Mouse (Mus musculus) c-Kit-positive CD71-positive TER-119-negative erythroid progenitor cells, embryonic 14.5 days (primary cell): Measurements from ENCODE around the gene Cercam.
"Not testable (repeated sequence)": the region's sequence is repeated elsewhere in the genome, so short reads cannot be mapped to it uniquely, and the experiment has no call there.

ENCODE experiments used
- DNase-seq: peaks from one replicate; pipeline ENCODE4 v3.0.0-alpha.2; 2013; ENCODE audit warnings: low read depth

Gene Cercam

DNA sequence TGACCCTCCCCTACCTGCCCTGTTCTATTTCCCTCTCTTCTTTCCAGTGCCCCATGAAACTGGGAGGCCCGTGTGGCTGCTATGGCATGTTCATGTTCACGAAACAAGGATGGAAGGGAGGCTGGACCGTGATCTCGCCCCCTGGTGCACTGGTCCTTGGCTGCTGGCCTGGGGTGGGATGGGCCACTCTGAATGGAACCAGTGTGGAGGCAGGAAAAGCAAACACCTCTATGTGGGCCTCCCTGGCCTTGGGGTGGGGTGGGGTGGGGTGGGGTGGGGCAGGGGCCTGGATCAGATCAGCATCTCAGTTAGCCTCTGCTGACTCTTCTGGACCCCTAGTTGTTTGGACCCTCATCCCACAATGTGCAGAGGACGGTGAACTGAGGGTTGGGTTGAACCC, 15.2 kb upstream of the Cercam start:
- DNase-seq, result no peak

DNA sequence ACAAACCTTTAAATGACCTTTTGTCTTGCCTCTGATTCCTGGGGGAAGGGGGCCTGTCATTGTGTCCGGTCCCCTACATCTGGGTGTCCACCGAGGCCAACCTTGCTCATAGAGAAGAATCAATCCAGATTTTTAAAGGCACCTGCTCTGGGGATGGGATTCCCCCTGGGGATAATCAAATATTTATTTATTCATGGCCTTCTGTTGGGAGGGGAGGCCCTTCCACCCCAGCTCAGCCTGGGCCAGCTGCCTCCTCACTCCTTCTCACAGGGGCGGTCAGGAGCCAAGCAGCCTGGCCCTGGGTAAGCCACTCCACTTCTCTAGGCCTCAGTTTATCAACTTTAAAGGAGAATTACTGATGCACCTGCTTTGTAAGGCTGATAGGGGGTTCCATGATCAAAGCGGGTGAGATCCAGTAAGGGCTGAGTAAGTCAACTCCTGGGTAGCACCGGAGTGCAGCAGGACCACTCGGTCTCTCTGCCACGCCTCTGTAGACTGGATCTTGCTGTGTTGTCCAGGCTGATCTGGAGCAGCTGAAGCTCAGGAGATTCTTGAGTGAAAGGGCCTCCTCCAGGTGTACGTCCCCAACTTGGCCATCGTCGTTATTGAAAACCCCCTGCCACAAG, 13.3 kb upstream of the Cercam start:
- DNase-seq, result no peak

DNA sequence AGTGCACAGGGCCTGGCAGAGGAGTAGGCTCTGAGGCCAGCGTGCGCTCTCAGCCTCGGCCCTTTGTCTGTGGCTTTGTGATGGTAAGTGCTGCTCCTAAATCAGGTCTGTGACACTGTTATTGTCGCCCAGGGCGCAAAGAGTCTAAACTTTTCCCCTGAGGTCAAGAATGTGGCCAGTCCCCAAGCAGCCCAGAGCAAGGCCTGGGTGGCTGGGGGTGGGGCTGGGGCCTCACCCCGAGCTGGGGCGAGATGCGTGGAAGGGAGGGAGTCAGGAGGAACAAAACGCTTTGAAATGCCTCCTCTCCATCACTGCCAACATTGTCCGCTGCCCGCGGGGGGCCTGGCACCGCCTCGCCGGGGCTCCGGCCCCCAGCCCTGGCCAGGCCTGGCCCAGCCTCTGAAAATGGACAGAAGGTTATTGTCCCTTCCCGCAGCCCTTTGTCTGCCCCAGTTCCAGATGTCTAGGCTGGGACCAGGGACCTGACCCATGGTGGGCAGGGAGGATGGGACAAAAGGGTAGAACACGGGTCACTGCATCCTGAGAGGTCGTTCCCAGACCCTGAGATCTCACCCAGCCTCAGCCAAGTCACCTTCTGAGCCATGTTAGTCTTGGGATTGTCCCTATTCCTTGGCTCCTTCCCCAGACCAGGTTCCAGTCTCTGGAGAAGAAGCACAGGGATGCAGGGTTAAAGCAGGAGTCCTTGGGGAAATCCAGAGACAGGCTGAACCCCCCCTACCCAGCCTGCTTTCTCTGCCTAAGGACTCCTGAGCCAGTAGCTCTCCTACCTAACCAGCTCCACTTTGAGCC, 12.3 kb upstream of the Cercam start:
- DNase-seq, result no peak

DNA sequence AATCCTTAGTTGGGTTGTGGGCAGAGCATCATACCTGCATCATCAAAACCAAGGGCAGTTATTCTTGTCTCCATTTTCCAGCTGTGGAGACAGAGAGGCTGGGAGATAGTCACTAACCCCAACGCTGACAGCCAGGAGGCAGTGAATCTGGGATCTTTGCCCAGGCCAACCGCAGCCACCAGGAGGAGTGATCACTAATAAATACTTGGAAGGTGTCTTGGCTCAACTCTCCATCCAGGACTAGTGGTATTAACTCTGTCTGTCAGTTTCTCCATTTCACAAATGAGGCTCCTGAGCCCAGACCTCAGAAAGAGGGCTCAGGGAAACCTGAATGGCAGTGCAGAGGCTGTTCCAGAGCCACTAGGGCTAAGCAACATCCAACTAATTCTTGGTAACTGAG, 11.6 kb upstream of the Cercam start:
- DNase-seq, result no peak

DNA sequence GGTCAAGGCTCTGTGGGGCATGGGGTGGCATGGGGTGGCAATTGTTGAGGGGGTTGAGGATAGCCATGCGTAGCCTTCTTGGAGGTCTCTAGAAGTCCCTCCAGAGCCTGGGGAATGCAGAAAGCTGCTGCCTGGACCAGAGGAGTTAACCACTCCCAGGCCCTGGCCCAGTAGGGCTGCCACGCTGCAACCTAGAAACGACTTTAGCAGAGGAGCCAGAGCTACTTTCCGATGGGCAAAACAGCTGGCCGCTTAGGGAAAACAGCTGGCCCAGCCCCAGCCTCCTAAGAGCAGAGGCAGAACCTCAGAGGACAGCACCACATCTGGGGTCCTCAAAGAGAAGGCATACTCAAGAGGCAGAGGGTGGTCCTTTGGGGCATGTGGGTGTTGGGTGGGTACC, 11.0 kb upstream of the Cercam start:
- DNase-seq, result no peak

DNA sequence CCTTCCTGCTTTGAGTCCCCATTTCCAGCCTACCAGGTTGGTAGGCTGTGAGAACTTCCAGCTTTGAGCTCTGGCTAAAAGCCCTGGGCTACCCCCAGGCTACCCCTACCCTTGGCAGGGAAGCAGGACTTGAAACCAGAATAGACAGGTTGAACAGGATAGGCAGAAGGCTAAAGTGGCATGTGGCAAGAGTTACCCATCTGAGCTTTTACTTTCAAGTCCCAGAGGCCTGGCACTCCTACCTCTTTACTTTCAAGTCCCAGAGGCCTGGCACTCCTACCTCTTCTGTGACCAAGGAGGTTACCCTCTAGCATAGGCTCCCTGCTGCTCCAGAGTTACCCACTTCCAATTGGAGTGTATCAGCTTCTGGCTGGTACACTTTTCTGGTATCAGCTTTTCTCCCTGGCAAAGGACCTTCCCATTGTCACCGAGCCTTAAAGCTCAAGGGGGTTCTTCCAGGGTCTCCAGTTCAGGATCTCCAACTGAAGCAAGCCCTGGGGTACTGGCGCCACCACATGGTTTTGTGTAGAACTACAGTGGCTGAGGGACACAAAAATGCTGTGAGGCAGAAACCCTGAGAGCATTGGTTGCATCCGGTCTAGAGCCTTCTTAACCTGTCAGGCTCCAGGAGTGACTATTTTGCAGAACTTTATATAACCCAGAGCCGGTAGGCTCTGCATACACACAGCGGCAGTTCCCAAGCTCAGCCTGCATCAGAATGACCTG, 10.1 kb upstream of the Cercam start:
- DNase-seq, result peak; percentile 43

DNA sequence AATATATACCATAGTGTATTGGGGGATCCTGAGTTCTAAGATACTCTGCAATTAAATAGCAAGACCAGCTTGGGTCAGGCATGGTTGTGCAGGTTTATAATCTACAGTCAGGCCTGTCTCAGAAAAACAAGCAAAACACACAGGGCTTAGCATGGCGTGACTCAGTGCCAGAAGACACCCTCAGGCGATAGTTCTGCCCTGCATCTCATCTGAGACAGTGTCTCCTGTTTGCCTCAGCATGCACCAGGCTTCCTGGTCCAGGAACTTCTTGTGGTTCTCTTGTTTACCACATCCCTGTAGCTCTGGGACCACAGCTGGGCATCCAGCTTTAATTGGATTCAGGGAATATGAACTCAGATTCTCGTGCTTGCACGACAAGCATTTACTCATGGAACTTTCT, 3.8 kb upstream of the Cercam start:
- no peak for DNase-seq

DNA sequence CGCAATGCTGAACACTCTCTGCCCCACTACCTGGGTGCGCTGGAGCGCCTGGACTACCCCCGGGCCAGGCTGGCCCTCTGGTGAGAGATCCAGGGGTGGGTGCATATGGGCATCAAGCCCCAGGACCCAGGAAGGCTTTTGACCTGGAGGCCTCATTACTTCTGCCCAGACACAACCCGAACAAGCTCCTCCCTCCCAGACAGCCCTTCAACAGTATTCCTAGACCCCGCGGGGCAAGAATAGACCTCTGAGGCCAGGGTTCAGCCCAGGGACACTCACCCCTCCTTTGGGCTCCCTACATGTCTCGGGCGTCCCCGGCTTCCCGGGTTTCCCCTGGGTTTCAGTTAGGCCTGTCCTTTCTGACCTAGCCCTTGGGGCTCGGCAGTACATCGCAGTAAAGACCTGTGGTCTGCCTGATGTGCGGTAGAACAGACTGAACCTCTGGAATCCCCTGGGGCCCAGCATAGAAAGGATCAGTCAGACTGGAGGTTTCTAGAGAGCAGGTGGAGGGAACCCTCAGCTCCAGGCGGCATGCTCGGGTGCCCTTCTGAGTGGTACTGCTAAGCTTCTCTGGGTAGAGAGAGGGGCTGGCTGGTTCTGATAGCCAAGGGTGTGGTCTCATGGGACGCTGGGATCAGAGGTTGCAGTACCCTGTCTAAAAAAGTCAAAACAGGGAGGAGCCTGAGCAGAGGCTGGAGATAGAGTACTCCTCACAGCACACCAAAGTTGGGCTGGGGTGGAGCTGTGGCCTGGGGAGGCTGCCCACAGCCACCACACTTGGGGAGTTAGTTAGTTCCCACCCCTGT, 885 bp downstream of the Cercam start:
- DNase-seq, result peak; percentile 86

DNA sequence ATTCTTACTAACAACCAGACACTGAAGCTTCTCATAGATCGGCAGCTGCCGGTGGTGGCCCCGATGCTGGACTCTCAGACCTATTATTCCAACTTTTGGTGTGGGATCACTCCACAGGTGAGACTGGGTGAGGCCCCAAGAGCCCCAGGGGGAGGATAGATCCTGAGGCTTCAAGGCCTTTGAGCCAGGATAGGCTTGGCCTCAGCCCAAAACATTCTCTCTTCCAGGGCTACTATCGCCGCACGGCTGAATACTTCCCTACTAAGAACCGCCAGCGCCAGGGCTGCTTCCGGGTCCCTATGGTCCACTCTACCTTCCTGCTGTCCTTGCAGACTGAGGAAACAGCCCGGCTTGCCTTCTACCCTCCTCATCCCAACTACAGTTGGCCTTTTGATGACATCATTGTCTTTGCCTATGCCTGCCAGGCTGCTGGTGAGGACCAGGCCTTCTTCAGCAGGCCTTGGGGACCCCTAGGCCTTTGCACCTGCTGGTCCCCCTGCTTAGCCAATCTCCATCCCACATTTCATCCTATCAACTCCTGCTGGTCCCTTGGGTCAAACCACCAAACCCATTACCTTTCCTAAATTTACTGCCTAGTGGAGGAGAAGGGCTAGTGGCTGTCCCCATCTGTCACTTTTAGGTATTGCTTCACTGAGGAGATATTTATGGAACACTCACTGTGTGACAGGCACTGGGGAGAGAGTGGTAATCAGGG, 3.8 kb downstream of the Cercam start:
- no peak for DNase-seq

DNA sequence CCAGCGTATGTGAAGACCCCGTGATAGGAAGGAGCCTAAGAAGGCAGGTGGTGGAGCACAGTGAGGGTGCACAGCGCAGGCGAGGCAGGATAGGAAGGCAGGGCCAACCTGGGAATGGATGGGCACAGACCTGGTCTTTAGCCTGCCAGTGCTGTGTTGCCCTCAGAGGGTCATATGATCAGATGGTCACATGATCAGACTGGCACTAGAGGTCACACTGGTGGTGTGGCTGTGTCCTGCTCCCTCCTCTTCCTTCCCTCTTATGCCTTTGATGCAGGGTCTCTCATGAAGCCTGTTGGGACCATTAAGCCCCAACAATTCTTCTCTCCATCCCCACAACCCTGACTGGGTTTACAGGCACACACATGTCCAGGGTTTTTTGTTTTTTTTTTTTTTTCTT, 4.8 kb downstream of the Cercam start:
- DNase-seq, result no peak

DNA sequence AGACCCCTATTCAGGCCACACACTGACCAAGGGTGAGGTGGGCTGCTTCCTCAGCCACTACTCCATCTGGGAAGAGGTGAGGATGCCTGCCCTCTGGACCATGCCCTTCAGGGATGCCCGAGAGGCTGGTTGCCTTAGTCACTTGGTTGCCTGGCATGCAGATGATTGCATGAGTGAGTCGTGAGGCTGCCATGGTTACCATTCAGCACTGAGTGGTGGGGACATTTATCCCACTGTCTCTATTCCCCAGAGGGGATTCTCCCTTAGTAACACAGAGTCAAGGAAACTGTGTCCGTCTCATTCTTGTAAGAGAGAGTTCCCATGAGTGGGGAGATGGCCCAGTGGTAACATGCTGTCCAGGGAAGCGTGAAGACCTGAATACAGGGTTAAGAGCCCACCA, 9.1 kb downstream of the Cercam start:
- no peak for DNase-seq

DNA sequence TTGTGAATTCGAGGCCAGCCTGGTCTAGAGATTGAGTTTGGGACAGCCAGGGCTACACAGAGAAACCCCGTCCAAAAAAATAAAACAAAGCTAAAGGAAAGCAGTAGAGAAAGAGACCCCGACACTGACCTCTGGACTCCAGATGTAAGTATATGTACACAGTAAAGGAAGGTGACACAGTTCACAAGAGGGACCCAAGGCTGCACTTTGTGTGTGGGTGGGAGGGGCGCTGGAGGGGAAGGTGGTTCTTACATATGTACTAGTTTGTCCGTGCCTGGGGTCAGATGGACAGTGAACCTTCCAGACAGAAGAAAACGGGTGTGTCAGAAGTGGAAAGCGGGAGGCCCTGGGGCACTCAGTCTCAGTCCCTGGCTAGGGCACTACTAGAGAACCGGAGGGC, 10.2 kb downstream of the Cercam start:
- no peak for DNase-seq

DNA sequence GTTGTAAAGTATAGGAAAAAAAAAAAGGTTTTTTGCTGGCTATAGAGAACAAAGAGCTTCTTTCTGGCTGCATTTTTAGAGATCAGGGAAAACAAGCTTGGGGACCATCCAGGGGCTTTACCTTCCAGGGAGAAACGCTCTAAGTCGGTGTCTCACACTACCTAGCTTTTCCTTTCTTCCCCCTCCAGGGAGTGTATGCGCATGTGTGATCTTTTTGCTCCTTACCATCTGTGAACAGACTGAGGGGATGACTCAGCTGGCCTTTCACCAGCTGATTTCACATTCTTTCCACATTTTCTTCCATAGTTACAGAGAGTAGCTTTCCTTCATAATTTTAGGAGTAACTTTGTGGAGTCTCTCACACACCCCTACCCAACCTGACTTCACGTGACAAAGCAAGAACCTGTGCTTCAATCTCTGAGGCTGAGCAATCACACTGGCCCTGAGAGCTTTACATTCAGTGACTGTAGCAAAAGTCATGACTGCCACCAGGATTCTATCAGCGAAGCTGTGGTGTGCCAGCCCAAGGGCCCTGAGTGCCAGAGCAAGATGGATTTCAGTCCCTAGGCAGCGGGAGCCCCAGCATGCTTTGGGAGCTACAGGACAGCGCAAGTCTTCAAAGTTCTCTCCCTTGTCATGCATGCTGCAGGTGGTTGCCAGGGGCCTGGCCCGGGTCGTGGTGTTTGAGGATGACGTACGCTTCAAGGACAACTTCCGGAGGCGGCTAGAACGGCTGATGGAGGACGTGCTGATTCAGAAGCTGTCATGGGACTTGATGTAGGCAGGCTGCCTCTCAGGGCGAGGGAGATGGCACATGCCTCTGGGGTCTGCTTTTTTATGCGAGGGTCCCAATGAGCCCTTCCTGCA, 11.2 kb downstream of the Cercam start:
- DNase-seq, result no peak

DNA sequence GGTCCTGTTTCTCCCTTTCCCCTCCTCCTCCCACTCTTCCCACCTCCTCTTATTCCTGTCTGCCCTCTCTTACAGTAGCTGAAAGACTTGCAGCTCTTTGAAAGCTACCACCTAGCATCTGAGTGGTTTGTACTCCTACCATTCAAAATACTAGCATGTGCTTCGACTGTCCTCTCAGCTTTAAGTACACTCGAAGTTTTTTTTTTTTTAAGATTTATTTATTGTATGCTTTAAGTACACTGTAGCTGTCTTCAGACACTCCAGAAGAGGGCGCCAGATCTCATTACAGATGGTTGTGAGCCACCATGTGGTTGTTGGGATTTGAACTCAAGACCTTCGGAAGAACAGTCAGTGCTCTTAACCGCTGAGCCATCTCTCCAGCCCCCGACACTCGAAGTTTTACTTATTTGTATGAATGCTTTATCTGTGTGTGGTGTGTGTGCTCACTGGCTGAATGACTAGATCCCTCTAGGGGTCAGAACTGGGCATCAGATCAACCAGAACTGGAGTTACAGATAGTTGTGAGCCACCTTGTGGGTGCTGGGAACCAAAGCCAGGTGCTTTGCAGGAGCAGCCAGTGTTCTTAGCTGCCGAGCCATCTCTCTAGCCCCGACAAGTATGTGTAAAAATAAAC, 17.8 kb downstream of the Cercam start:
- not testable (repeated sequence) for DNase-seq

DNA sequence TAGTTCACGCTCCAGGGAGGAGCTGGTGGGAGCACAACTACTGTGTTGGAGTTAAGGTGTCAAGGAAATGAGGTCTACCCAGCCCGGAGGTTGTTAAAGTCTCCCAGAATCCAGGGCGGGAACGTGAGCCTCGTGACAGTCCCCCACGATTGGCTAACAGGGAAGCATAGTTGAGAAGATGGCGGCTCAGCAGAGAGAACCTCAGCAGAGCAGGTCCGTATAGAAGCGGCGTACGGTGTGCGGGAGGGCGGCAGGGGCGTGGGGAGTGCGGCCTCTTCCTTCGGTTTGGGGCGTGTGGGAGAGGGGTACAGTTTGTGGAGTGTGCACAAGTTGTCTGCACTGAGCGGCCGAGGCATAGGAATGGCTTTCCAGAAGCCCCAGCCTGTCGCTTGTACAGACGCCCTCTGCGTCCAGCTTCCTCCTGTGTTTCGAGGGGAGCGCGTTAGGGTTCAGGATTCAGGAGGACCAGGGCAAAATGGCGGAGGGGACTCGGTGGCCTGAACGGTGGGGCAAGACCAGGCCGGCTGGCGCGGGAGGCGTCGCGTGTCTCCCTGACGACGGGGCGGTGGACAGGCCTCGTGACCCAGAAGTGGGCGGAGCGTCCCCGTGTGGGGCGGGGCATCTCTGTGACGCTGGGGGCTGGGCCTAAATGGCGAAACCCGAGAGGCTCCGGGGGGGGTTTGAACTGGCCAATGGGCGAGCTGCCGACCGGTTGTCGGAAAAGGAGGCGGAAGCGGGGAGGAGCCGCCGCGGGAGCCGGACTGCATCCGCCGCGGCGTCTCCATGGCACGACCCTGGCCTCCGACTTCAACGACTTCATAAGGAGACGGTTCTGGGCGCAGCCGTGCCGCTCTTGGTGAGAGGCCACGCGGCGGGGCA, 20.3 kb downstream of the Cercam start, which contains the start of gene Odf2:
Odf2 (plus strand) TSS at position 156 of the 879 bp plus-strand sequence.
- peak; percentile 98 for DNase-seq

DNA sequence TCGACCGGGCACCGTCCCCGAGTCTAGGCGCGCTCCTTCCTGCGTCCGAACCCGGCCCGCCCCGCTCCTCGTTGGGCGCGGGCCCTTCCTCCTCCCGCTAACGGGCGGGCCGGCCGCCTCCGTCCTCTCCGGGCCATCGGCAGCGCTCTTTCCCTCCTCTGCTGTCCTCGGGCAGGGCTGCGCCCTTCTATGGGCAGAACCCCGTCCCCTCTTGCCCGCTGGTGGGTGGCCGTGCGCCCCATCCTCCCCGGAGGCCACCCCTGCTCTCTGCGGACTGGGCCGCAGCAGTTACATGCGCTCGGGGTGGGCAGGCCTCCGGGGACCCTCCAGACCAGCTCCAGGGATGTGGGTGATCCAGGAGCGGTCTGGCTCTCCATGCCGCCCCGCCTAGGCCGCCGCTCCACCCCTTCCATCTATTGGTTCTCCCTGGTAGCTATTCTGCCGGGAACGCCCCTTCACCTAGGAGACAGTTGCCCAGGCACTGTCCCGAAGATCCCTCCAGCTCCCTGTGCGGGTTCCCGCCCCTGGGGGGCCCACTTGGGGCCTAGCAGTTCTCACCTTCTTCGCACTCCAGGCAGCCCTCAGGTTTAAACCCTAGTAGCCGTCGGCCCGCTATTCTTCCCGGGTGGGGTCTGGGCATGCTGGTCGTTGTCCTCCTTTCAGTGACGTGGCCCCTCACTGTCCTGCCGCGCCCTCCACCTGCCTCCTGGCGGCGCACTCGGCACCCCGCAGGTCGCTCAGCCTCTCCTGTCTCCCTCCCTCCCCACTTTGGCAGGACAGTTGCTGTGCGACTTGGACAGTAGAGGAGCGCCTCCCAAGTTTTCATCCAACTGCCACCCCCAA, 21.2 kb downstream of the Cercam start:
- peak; percentile 91 for DNase-seq

DNA sequence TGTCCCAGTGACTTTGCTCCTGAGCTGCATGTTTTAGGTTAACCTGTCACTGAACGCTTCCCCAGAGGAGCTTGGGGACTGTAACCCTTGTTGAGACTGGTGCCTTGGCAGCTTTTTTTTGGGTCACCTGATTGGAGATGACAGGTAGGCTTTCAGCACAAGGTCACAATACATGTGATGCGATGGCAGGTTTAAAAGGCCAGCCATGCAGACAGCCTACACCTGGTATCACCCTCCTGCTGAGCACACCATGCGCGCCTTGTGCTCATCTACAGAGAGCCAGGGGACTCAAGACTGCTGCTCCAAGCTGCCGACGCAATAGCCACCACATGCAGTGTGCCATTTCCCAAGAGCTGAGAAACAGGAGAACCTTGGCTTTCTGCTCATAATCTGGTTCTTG, 22.8 kb downstream of the Cercam start:
- DNase-seq, result no peak

DNA sequence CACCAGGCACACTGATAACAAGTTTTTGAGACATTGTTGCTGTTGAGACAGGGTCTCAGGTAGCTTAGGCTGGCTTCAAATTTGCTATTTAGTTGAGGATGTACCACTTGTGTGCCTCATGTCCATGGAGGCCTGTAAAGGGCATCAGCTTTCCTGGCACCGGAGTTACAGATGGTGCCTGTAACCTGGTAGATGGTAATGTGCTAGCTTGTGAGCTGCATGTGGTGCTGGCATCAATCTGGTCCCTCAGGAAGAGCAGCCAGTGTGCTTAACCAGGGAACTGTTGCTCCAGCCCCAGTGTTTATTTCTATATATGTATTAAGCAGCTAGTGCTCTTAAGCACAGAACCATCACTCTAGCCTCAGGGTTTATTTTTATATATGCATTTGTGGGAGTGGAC, 27.1 kb downstream of the Cercam start:
- no peak for DNase-seq
